Mouse (Mus musculus) C2C12 (cell line): ENCODE measurements around the gene Prdm8.

Source experiments
- CTCF ChIP-seq: IDR thresholded peaks from one replicate; pipeline ENCODE4 v1.5.1; 2011; ENCODE audit not compliant: control insufficient read depth, insufficient read depth, insufficient read length
- USF1 ChIP-seq: IDR thresholded peaks from one replicate; pipeline ENCODE4 v1.6.1; 2011; ENCODE audit warnings: low read depth, mild to moderate bottlenecking, control low read depth, moderate library complexity

GRCm38 (mm10) chr5:98192295-98192983, 25.4 kb downstream of the Prdm8 start:
- TF ChIP-seq CTCF, result no peak
- TF ChIP-seq USF1, result no peak
